Mouse (Mus musculus) midbrain, postnatal 0 days (tissue): ENCODE data around the gene Hoxa10. TPM values are rescaled to one million over a fixed set of nuclear protein-coding genes. Genes with fewer than 3 reads are reported as not detected.

ENCODE experiments used
- ATAC-seq: fragments of 200-750 bp; cut with Nextera tagmentation; 2 replicates; pipeline ENCODE4 v1.8.0; 2017; ENCODE audit warnings: moderate number of reproducible peaks, mild to moderate bottlenecking, moderate TSS enrichment, moderate library complexity; ENCODE audit not compliant: low FRiP score
- DNase-seq: peaks from one replicate; pipeline ENCODE4 v3.0.0-alpha.2; 2015; ENCODE audit warnings: low spot score
- H3K27ac ChIP-seq: fragments of 300-500 bp; sonication (generic); 2 replicates; pipeline ENCODE4 v1.5.1; 2014; ENCODE audit warnings: low read depth, mild to moderate bottlenecking, low read length, mixed read lengths
- H3K27me3 ChIP-seq: fragments of 300-500 bp; sonication (generic); 2 replicates; pipeline ENCODE4 v1.6.1; 2014; ENCODE audit warnings: low read length, control low read depth, mixed read lengths; ENCODE audit not compliant: insufficient read depth
- H3K36me3 ChIP-seq: fragments of 300-500 bp; sonication (generic); 2 replicates; pipeline ENCODE4 v1.6.1; 2014; ENCODE audit warnings: low read length, control low read depth, mixed read lengths; ENCODE audit not compliant: insufficient read depth
- H3K4me1 ChIP-seq: fragments of 300-500 bp; sonication (generic); 2 replicates; pipeline ENCODE4 v1.6.1; 2014; ENCODE audit warnings: mild to moderate bottlenecking, control low read depth, antibody characterized with exemption, low read length, mixed read lengths; ENCODE audit not compliant: insufficient read depth
- H3K4me2 ChIP-seq: fragments of 300-500 bp; sonication (generic); 2 replicates; pipeline ENCODE4 v1.6.1; 2014; ENCODE audit warnings: low read depth, mild to moderate bottlenecking, low read length, mixed read lengths; ENCODE audit not compliant: poor library complexity, severe bottlenecking
- H3K4me3 ChIP-seq: fragments of 300-500 bp; sonication (generic); 2 replicates; pipeline ENCODE4 v1.5.1; 2014; ENCODE audit warnings: low read depth, mild to moderate bottlenecking, low read length, moderate library complexity
- H3K9ac ChIP-seq: fragments of 300-500 bp; sonication (generic); replicated peaks from 2 replicates; pipeline ENCODE4 v1.6.1; 2014; ENCODE audit warnings: mild to moderate bottlenecking, low read length, moderate library complexity, mixed read lengths; ENCODE audit not compliant: poor library complexity, severe bottlenecking
- H3K9me3 ChIP-seq: fragments of 300-500 bp; sonication (generic); 2 replicates; pipeline ENCODE4 v1.6.1; 2016; ENCODE audit warnings: low read length, control low read depth
- CTCF ChIP-seq: IDR thresholded peaks from 2 replicates; pipeline ENCODE4 v1.5.1; 2016; ENCODE audit warnings: antibody characterized with exemption, mild to moderate bottlenecking
- WGBS: fragments of 180-500 bp; shearing (Covaris S2); extraction: QIAGEN DNeasy Blood & Tissue Kit; methylation state at CpG from one replicate; pipeline ENCODE4 v1.1.7; 2014; 5-methylcytosine and 5-hydroxymethylcytosine counted together
- polyA plus RNA-seq: library from polyadenylated mRNA; unstranded; fragments of >200 nt; fragmentation: Nextera tagmentation; extraction: Ambion mirVana; gene quantifications from 2 replicates; pipeline ENCODE4 v1.2.1, GENCODE M21; 2015
- total RNA-seq: library from RNA; depleted of rRNA; stranded (reverse); fragments of >200 nt; gene quantifications from 2 replicates; pipeline ENCODE4 v1.2.3, GENCODE M21; 2014

The Hoxa10 gene
- total and polyA plus RNA-seq, 2 experiments from 2014 or later = not detected

DNA sequence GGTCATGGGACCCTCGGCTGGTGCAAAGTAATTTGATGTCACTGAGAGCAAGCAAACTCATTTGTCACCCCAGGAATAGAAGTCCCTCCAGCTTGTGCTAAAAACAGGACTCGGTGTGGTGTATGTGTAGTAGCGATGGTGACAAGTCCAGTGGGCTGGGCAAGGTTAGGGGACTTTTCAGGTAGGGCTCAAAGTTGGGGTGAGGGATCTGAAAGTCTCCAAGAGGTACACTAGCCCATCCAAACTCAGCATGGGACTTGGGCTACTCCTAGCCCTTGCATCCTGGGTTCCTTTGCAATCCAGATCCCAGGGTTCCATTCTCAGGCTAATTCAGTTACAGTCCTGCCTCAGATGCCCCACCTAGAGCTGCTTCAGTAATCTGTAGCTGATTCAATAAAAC is 28.1 kb upstream of the Hoxa10 start:
- H3K27me3 ChIP-seq = peaks cover 94% of the 10 kb centered on the region
- H3K27ac ChIP-seq = no peak overlapping the region
- ATAC-seq = no peak
- 3% methylated on average over 3 of the region's 3 CpGs for WGBS
- no peaks in the 10 kb centered on the region for H3K36me3 ChIP-seq
- H3K9me3 ChIP-seq = no peaks in the 10 kb centered on the region
- no peak for TF ChIP-seq CTCF
- H3K4me1 ChIP-seq = no peaks in the 10 kb centered on the region; the same call in 1 of the 2 replicates
- no peak overlapping the region for H3K4me2 ChIP-seq
- no peak overlapping the region for H3K9ac ChIP-seq
- DNase-seq = no peak
- H3K4me3 ChIP-seq = no peak overlapping the region

DNA sequence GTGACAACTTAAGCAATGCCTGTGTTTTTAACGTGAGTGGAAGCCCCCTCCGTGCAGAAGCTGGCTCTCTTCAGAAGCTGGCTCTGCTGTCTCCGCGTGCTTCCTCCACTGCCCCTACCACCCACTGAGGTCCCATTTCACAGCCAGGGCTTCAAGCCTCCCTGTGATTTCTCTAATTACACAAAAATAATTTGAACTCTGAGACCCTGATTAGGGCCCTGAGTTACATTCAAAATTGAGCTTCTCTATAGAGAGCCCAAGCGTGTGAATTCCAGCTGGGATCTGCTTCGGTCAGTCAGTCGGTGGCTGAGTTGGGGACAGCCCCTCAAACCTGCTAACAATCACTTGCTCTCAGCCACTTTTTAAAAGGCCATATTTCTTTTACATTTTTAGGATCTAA is 27.7 kb upstream of the Hoxa10 start:
- 2% methylated on average over 7 of the region's 7 CpGs for WGBS
- TF ChIP-seq CTCF = no peak
- ATAC-seq (no peak), DNase-seq (no peak)
- H3K27ac ChIP-seq = no peak overlapping the region
- no peak overlapping the region for H3K9ac ChIP-seq
- H3K27me3 ChIP-seq = peaks cover 95% of the 10 kb centered on the region
- H3K4me3 ChIP-seq = no peak overlapping the region
- H3K36me3 ChIP-seq = no peaks in the 10 kb centered on the region
- no peaks in the 10 kb centered on the region for H3K9me3 ChIP-seq
- H3K4me1 ChIP-seq = no peaks in the 10 kb centered on the region; the same call in 1 of the 2 replicates
- H3K4me2 ChIP-seq = no peak overlapping the region

DNA sequence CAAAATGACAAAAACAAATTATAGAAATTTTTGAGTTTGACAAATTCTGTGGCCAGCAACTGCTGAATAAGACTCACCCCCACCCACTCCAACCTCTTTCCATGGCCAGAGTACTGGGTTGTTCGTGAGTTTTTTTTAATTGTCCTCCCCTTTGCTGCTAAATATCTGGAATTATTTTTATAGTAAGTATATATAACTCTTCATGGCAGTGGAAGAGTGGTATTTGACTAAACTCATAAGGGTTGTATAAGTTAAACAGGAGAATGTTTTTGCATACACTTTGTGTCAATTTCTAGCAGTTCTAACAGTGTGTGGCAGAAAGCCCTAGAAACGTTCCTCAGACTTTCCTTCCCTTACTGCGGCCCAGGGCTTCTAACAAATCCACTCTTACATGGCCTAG is 27.0 kb upstream of the Hoxa10 start:
- H3K4me1 ChIP-seq = no peaks in the 10 kb centered on the region; the same call in 1 of the 2 replicates
- no peak for DNase-seq
- no peak overlapping the region for H3K4me2 ChIP-seq
- no peak overlapping the region for H3K9ac ChIP-seq
- H3K36me3 ChIP-seq = no peaks in the 10 kb centered on the region
- H3K27ac ChIP-seq = no peak overlapping the region
- TF ChIP-seq CTCF = no peak
- ATAC-seq = no peak
- H3K9me3 ChIP-seq = no peaks in the 10 kb centered on the region
- peaks cover 95% of the 10 kb centered on the region for H3K27me3 ChIP-seq
- WGBS = 10% methylated on average over 3 of the region's 3 CpGs
- no peak overlapping the region for H3K4me3 ChIP-seq

DNA sequence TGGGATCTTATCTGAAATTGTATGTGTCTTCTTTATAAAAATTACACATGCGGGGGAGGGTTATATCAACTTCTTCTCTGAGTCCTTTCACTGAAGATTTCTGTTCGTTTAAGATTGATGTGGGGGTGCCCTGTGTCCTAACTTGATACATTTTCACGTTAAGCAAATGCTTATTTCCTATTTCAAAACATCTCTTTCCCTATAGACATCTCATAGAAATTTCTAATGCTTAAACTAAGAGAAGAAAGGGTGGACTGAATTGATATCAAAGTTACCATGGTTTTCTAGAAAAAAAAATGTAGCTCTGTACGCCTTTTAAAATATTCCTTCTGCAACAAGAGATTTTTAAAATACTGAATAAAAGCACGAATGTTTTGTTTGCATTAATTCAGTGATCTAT is 26.6 kb upstream of the Hoxa10 start:
- peaks cover 95% of the 10 kb centered on the region for H3K27me3 ChIP-seq
- H3K9ac ChIP-seq = no peak overlapping the region
- H3K4me2 ChIP-seq = no peak overlapping the region
- H3K4me3 ChIP-seq = no peak overlapping the region
- no peaks in the 10 kb centered on the region; the same call in 1 of the 2 replicates for H3K4me1 ChIP-seq
- H3K9me3 ChIP-seq = no peaks in the 10 kb centered on the region
- no peak for TF ChIP-seq CTCF
- no peaks in the 10 kb centered on the region for H3K36me3 ChIP-seq
- ATAC-seq = no peak
- no peak for DNase-seq
- 15% methylated on average over 5 of the region's 5 CpGs for WGBS
- H3K27ac ChIP-seq = no peak overlapping the region

DNA sequence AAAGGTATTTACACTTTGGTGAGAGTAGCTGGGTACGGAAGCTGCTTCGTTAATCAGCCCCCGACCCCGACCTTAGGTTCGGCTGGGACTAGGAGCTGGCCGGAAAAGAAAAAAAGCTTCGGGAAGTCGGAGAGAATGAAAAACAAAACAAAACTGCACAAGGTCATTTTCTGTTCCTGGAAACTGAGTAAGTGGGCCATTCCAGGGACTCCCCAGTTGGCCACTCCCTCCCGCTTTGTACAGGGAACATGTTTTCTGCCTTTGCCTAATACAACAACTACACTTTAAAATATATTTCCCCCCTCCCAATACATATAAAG is 26.0 kb upstream of the Hoxa10 start:
- no peaks in the 10 kb centered on the region for H3K36me3 ChIP-seq
- H3K4me2 ChIP-seq = no peak overlapping the region
- H3K27me3 ChIP-seq = peaks cover 97% of the 10 kb centered on the region
- no peaks in the 10 kb centered on the region for H3K9me3 ChIP-seq
- DNase-seq (no peak), ATAC-seq (no peak)
- H3K27ac ChIP-seq = no peak overlapping the region
- H3K4me1 ChIP-seq = no peaks in the 10 kb centered on the region; the same call in 1 of the 2 replicates
- TF ChIP-seq CTCF = no peak
- 2% methylated on average over 9 of the region's 9 CpGs for WGBS
- no peak overlapping the region for H3K9ac ChIP-seq
- H3K4me3 ChIP-seq = no peak overlapping the region

DNA sequence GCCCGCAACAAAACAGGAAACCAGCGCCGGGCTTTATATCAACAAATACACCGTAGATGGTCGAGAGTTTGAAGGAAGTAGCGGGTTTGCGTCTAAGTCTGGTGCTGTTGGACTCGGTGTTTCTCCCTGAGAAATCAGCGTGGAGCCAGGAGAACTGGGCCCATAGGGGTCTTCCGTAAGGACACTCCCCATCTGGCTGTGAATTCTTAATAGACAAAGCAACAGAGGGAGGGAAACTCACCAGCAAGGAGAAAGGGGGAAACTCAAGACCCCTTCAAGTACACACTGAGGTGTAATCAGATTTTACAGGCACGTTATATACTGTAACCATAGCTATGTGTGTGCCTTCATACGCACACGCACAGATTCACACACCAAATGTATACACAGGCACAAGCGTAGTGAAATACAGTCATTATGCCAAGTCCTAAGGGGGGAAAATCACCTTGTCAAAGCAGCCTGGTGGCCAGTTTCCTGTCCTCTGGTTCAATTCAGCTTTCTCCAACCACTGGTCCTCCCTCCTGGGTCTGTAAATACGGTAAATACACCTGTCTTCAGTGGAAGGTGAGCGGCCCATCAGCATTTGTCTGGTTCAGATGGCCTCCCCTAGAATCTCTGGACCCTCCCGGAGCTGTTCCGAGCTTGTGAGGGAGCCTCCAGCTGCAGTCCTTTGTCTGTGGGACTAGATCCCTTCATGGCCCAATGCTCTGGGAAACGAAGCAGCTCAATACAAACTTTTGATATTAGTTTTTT is 25.4 kb upstream of the Hoxa10 start:
- DNase-seq = no peak
- H3K4me3 ChIP-seq = no peak overlapping the region
- no peaks in the 10 kb centered on the region for H3K36me3 ChIP-seq
- H3K9ac ChIP-seq = no peak overlapping the region
- under 1% methylated on average over 19 of the region's 19 CpGs for WGBS
- ATAC-seq = no peak
- H3K4me1 ChIP-seq = no peaks in the 10 kb centered on the region; the same call in 1 of the 2 replicates
- H3K4me2 ChIP-seq = no peak overlapping the region
- no peak overlapping the region for H3K27ac ChIP-seq
- TF ChIP-seq CTCF = no peak
- H3K27me3 ChIP-seq = peaks cover 95% of the 10 kb centered on the region
- no peaks in the 10 kb centered on the region for H3K9me3 ChIP-seq
